Mouse (Mus musculus) thymus, adult 2 months (tissue): ENCODE measurements around the gene Pcsk5. TPM values are rescaled to one million over a fixed set of nuclear protein-coding genes. Genes with fewer than 3 reads are reported as not detected.

ENCODE experiments used
- DNase-seq: peaks from one replicate; pipeline ENCODE4 v3.0.0; 2021
- H3K27ac ChIP-seq: fragments of 200-500 bp; 2 replicates; pipeline ENCODE4 v1.5.1; 2012; ENCODE audit warnings: low read length, control low read depth; ENCODE audit not compliant: control insufficient read depth, insufficient read depth
- H3K27me3 ChIP-seq: fragments of 200-500 bp; 2 replicates; pipeline ENCODE4 v1.6.1; 2012; ENCODE audit warnings: mild to moderate bottlenecking, low read length, moderate library complexity, mixed read lengths; ENCODE audit not compliant: control insufficient read depth, insufficient read depth
- H3K36me3 ChIP-seq: fragments of 200-500 bp; 2 replicates; pipeline ENCODE4 v1.6.1; 2012; ENCODE audit warnings: mild to moderate bottlenecking, low read length, moderate library complexity; ENCODE audit not compliant: control insufficient read depth, insufficient read depth
- H3K4me1 ChIP-seq: fragments of 200-500 bp; replicated peaks from 2 replicates; pipeline ENCODE4 v1.6.1; 2012; ENCODE audit warnings: low read length; ENCODE audit not compliant: control insufficient read depth, insufficient read depth
- H3K4me3 ChIP-seq: fragments of 200-500 bp; 2 replicates; pipeline ENCODE4 v1.5.1; 2012; ENCODE audit warnings: mild to moderate bottlenecking, low read length, control low read depth, moderate library complexity; ENCODE audit not compliant: control insufficient read depth, insufficient read depth
- CTCF ChIP-seq: fragments of 200-500 bp; IDR thresholded peaks from 2 replicates; pipeline ENCODE4 v1.5.1; 2012; ENCODE audit warnings: mild to moderate bottlenecking, control low read depth, low read length, moderate library complexity, borderline replicate concordance; ENCODE audit not compliant: control insufficient read depth, poor library complexity, insufficient read depth; ENCODE audit errors: extremely low read depth
- POLR2A ChIP-seq: fragments of 200-500 bp; IDR thresholded peaks from 2 replicates; pipeline ENCODE4 v1.6.1; 2012; ENCODE audit warnings: mild to moderate bottlenecking, low read length, control low read depth, moderate library complexity; ENCODE audit not compliant: control insufficient read depth, poor library complexity, insufficient read depth; ENCODE audit errors: extremely low read depth
- WGBS: fragments of 180-500 bp; shearing (Covaris S2); methylation state at CpG from one replicate; pipeline ENCODE4 v1.1.7; 2018; 5-methylcytosine and 5-hydroxymethylcytosine counted together
- polyA plus RNA-seq: library from polyadenylated mRNA; depleted of rRNA; stranded (reverse); fragments of >200 nt; gene quantifications from 2 replicates; pipeline ENCODE4 v1.2.3, GENCODE M21; 2012

Pcsk5 gene
- polyA plus RNA-seq, 1 experiment: 0.58 TPM

DNA sequence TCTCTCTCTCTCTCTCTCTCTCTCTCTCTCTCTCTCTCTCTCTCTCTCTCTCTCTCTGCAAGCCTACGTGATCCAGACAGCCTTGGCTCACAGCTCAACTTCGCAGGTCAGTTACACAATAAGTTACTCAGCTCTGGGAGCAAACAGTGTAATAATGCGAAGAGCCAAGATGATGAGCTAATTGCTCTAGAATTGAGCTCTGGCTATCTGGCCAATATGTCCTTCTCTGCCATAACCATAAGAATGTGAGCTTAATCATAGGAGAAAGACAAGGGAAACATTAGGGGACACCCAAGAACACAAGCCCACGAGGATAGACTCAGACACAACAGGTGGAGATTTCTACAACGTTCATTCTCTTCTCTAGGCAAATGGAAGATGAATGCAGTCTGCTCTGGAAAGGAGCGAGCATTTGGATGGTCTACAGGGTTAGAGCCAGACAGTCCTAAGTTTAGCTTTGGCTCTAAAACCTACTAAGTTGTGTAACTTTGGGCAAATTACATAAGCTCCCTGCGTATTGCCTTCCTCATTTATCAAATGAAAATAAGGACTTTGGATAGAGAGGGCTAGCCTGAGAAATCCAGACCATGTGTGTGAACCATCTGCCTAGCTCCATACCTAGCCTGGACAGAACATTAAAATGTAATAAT is 338.7 kb downstream of the Pcsk5 start:
- Histone ChIP-seq H3K4me1 (no peaks in the 10 kb centered on the region), H3K27ac (no peak overlapping the region), H3K27me3 (no peaks in the 10 kb centered on the region), H3K36me3 (no peaks in the 10 kb centered on the region), H3K4me3 (no peak overlapping the region)
- TF ChIP-seq POLR2A (no peak), CTCF (no peak)
- DNase-seq: no peak
- WGBS: 87% methylated on average over 7 of the region's 7 CpGs

DNA sequence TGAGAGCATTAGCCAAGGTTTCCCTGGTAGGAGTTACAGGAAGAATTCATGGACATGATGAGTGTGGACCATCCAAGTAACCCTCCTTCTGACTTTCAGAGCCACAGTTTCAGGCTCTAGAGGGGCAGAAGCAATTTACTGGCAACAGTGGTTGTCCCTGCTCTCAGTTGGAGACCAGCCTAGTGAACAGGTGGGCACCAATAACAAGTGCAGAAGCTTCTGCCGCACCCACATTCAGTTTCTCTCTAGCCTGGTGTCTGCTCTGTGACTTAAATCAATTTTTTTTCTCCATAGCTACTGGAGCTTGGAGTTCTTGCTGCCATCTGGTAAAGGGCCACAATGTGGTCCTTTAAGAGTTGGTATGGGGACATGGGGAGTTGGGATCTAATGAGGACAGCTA is 341.3 kb downstream of the Pcsk5 start:
- no peak for DNase-seq
- WGBS: 100% methylated on average over 1 of the region's 1 CpGs
- Histone ChIP-seq H3K36me3 (no peaks in the 10 kb centered on the region), H3K27ac (no peak overlapping the region), H3K4me3 (no peak overlapping the region), H3K4me1 (no peaks in the 10 kb centered on the region), H3K27me3 (no peaks in the 10 kb centered on the region)
- no peak for TF ChIP-seq CTCF
- TF ChIP-seq POLR2A: no peak

DNA sequence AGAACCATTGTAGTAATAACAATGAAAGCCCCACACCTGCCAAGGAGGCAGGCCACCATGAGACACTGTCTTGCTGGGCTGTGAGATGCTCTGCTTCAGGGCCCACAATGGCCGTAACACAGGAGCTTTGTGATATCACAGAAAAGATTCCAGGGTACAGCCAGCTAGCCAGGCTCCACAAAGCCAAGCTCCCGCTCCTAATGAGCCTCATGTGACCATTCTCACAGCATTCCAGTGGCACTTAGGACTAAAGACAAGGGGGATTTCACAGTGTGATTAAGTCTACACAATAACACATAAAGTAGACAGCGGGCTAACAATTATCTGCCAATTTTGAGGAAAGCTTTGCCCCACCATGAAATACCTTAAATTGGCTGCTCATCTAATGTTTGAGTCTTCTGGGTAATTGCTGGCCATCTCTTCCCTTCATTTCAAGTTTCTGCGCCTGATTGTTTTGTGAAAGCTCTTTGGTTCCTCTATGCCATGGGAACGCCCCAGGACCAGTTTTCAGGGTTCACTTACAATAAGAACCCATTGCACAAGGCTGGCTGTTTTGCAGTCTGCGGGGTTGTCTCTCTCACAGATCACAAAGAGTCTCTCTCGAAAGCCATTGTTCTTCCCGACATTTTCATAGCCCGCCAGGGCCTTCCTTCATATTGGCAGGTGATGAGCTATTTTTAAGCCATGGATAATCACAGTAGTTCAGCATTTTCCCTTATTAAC is 345.4 kb downstream of the Pcsk5 start:
- TF ChIP-seq POLR2A (no peak), CTCF (no peak)
- DNase-seq: no peak
- H3K27ac ChIP-seq: no peak overlapping the region
- no peak overlapping the region for H3K4me3 ChIP-seq
- H3K27me3 ChIP-seq: no peaks in the 10 kb centered on the region
- 92% methylated on average over 9 of the region's 9 CpGs for WGBS
- H3K36me3 ChIP-seq: no peaks in the 10 kb centered on the region
- no peaks in the 10 kb centered on the region for H3K4me1 ChIP-seq

DNA sequence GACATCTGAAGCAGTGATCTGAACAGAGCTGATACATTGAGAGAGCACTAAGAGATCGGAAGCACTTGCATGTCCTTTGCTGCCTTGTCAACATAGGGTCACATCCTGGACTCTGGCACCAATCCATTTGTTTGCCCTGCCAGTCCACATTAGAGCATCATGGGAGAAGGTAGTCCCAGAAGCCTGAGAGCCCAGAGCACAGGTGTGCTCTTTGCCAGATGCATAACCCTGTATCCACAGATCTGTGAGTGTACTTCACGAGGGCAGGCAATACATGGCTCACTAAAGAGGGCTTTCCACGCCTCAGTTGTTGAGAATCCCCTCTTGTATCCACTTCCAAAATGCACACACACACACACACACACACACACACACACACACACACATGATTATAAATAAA is 346.1 kb downstream of the Pcsk5 start:
- TF ChIP-seq CTCF (no peak), POLR2A (no peak)
- WGBS: 98% methylated on average over 3 of the region's 3 CpGs
- H3K4me1 ChIP-seq: no peaks in the 10 kb centered on the region

DNA sequence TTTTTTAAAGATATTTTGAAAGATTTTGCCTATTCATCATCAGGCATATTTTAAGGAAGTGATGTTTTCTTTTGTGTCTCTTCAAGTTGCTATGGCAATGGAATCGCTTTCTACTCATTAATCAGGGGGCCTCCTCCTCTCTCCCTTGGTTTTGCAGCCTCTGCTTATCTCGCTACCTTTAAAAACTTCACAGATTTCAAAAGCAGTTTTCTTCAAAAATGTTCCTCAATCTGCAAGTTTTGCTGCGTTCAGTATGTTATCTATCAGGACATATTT is 347.6 kb downstream of the Pcsk5 start:
- Histone ChIP-seq H3K27me3 (no peaks in the 10 kb centered on the region), H3K27ac (no peak overlapping the region), H3K4me3 (no peak overlapping the region), H3K36me3 (no peaks in the 10 kb centered on the region), H3K4me1 (no peaks in the 10 kb centered on the region)
- no peak for DNase-seq
- TF ChIP-seq CTCF (no peak), POLR2A (no peak)
- WGBS: 56% methylated on average over 3 of the region's 3 CpGs

More for the DNA sequence above, 346.1 kb downstream of the Pcsk5 start:
- Histone ChIP-seq H3K36me3 (no peaks in the 10 kb centered on the region), H3K27me3 (no peaks in the 10 kb centered on the region), H3K27ac (no peak overlapping the region), H3K4me3 (no peak overlapping the region)
- no peak for DNase-seq

DNA sequence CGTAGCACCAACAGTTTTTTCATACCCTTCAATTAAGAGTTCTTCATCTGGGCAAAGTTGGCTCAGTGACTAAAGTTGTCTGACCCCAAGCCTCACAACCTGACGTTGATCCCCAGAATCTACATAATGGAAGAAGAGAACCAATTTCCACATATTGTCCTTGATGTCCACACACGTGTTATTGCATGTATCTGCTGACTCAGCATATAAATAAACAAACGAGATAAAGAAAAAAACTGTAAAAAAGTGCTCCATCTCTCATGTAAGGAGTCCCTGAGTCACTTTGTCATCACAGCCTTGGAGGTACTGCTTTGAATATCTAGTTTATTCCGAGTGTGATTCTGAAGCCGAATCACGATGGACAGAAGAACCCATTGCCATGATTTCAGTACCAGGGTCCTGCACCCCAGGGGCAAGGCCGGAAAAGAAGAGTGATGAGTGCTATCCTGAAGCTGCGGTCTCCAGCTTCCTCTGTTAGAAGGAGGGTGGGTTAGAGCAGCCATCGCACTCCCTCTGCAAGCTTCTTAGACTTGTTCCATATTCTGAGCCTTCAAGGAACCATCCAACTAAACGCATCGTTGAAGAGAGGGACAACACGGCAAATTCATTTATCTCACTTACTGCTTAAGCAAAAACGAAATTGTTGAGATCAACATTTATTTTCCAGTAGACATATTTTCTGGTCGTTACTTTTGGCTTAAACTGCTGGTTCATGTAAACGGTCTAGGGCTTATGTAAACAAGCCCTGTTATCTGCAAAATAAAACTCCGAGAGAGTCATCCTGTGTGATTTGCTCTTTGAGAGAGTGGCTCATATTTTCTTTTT is 348.2 kb downstream of the Pcsk5 start:
- 75% methylated on average over 17 of the region's 17 CpGs for WGBS
- H3K27me3 ChIP-seq: no peaks in the 10 kb centered on the region
- no peak for DNase-seq
- TF ChIP-seq POLR2A: no peak
- no peak for TF ChIP-seq CTCF
- no peaks in the 10 kb centered on the region for H3K4me1 ChIP-seq
- H3K36me3 ChIP-seq: no peaks in the 10 kb centered on the region
- H3K4me3 ChIP-seq: no peak overlapping the region
- no peak overlapping the region for H3K27ac ChIP-seq
